Mouse (Mus musculus) hematopoietic stem cell, adult 5-6 weeks (primary cell): ENCODE measurements around the gene Cd82. TPM values are rescaled to one million over a fixed set of nuclear protein-coding genes. Genes with fewer than 3 reads are reported as not detected.

Experiments used
- ATAC-seq, 2 experiments: fragments of 125-278 bp in 1 of 2; replicated peaks in 1 of 2; 2 replicates each; pipeline ENCODE4 v1.8.0; 2016 to 2017; ENCODE audit warnings: inconsistent platforms in 2 of 2, mild to moderate bottlenecking in 2 of 2, moderate number of reproducible peaks in 2 of 2, low read depth in 1 of 2, moderate TSS enrichment in 1 of 2; ENCODE audit not compliant: low FRiP score in 2 of 2, poor library complexity in 2 of 2, severe bottlenecking in 2 of 2, insufficient read depth in 1 of 2, low TSS enrichment in 1 of 2
- total RNA-seq: library from RNA; stranded (forward); fragments of 172-1452, 232-1000 nt; gene quantifications from 2 replicates; pipeline ENCODE4 v1.2.3, GENCODE M21; 2017

The Cd82 gene
- total RNA-seq, 1 experiment from 2014 or later = 59.6 TPM

DNA sequence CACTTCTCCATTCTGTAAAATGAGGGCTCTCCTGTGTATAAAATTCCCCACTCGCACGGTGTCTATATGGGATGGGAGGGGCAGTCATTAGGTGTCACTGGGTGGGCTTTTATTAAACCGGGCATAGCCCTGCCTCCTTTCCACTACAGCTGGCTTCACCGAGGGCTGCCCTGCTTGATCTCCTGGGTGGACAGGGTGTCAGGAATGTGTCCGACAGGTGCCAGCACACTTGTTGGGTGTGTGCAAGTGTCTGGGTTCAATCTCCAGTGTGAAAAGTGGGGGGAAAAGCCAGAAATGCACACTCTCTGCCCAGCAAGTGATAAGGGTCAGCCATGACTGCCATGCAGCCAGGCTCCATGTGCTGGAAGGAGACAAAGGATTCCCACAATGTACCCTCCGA is 10.9 kb downstream of the Cd82 start:
- ATAC-seq = no peak

DNA sequence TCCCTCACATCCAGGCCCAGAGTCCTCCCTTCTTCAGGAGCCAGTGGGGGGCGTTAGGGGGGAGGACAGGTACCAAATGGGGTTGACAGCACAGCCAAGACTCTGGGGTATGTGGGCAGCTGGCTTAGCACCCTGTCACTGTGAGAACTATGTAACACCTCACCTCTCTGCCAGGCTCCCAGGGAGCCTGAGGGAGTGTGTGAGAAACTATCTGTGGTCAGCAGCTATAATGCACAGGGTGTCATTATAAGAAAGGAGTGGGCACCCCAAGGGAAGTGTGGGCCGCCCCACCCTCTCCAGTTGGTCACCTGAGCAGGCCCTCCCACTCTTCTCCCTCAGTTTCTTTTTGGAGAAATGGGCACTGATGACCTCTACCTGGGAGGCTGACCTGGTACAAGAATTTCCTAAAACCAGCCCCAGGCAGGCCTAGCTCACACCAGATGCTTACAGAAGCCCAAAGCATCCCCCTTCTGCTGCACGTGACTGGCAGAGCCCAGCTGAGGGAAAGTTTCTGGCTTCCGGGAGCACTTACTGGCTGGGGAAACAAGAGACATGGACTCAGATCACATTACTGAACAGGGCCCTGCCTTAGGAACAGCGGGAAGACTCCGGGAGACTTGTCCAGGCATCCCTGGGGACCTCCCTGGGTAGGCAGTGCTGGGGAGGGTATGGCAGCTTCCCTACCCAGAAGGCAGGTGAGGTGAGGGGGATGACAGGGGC is 11.6 kb downstream of the Cd82 start:
- ATAC-seq = no peak

DNA sequence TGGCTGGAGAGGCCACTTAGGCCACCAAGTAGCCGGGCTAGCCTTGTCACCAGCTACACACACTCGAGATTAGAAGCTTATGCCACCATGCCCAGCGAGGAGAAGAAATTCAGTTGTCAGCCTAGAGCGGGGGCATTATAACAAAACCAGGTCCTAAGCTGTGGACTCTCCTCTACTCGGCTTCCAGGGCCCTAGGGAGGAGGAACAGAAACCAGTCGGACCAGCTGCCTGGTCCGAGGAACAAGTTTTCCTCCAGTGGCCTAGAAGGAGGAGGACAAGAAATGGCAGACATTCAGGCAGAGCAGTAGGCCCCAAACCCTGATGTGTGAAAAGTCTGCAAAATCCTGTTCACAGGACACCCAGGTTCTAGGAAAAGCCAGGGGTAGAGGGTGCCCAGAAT is 12.2 kb downstream of the Cd82 start:
- no peak for ATAC-seq

DNA sequence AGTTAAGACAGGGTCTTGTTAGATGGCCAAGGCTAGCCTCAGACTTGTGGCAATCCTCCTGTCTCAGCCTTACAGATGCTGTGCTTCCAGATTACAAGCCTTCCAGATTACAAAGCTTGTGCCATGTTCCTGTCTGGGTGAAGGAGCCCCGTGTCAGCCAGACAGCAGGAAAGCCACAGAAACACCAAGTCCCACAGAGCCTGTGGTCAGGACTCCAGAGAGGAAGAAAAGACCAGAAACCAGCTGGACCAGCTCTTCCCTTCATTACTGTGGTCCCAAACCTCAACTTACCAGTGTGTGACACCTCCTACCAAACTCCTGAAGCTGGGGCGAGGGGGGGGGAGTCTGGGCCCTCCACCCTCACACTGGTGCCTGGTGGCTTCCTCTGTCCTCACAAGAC is 13.3 kb downstream of the Cd82 start:
- peak; percentile 4 to 27; a peak in 3 of 4 replicates for ATAC-seq

DNA sequence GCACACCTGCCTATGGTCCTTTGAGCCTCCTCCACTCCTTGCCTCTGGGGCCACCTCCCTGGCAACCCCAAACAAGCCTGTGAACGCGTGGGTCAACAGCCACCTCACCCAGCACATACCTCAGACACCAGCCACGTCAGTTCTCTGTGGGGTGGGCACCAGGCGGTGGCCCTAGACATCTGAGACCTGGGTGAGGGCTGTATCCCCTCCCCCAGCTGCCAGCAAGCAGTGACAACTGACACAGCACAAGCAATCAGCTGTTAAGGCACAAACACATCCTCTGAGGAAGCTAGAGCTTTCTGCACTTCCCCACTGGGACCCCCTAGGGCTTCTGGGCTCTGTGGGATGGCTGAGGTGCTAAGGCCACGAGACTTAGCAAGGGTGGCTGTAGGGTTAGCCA is 14.2 kb downstream of the Cd82 start:
- no peak for ATAC-seq

DNA sequence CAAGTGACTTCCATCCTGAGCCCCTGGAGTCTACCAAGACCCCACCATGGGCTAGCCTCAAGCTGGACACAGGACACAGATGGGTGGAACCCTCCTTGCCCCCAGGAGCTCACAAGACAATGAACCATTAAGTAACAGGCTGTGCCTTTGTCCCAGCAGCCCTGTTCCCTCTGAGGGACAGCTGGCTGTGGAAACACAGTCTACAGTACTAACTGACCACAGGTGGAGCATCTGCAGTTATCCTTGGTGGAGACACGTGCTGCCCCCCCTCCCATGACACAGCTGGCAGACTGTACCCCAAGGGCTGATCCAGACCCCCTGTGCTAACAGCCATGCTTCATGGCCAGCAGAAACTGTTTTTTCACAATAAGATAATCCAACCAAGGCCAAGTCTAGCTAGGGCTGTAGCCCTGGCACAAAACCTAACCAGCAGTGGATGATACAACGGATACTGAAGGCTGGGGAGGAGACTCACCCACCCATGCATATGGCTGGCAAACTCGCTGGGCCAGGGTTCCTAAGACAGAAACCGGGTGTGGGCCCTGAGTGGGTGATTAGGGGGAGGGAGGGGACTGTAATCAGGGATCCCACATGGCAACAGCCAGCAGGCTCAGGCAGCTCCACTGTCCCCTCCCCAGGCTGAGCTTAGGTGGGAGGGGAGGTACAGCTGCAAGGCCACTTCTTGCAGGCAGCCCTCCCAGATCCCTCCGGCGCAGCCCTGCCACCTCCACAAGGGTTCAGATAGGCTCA is 15.3 kb downstream of the Cd82 start:
- ATAC-seq = peak in 1 of 2 experiments; percentile 6; a peak in 2 of 4 replicates

DNA sequence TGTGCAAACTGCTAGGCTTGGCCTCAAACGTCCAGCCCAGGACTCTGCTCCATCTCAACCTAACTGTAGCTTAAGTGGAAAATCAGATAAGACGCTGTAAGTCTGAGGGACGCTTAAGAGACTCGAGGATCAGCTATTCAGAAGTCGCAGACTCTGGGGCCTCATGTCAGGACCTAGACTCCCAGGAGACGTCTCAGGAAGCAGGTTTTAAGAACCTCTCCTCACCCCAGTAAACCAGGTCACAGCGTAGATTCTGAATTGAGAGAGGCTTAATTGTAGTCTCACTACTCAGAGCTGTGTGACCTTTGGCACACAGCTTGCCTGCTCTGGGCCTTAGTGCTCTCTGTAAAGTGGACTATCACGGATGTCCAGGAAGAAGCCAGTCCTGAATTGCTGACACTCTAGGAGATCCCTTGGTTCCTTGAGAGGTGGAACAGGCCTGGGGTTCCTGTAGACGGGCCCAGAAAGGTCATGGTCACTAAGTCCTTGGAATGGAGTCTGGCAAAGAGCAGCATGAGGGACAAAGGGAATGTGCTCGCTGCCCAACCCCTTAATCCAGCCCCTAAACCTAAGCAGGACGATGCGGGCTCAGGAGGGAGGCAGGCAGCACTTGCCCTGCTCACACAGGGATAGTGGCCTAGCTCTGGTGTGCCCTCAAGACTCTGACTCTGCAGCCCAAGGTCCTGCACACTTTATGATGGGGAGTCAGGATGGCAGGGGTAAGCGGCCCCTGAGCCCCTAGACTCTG is 16.2 kb downstream of the Cd82 start:
- no peak for ATAC-seq

DNA sequence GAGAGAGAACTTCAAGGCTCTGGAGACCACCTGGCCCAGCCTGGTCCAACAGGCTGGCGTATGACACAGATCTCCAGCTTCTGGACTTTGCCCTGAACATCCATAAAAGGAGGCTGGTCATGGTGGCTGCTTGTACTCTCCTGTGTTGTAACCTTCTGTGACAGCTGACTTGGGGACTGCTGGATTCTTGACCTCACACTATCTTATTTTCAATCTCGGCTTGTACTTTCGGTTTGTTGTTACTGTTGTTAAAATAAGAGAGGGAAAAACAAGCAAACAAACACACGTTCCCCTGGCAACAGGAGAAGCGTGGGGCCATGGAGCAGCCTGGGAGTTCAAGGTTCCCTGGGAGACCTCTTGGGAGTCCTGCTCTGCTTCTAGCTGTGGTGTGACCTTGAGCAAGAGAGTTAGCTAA is 17.7 kb downstream of the Cd82 start:
- ATAC-seq = no peak

DNA sequence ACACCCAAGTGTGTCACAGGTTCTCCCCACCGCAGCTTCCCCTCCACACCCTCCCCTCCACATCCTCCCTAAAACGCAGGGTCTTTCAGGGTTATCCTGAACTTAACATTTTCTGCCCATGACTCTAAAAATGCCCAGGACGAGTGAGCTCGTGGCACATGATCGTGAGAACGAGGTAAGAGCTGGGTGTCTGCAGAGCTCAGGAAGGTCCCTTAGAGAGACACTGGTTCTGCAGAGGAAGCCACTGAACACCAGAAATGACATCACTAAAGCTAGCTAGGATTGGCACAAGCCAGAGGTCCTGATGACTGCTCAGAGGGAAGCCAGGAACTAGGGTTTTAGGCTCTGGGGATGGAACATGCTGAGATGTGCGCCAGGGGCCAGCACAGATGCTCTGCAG is 18.7 kb downstream of the Cd82 start:
- no peak for ATAC-seq

DNA sequence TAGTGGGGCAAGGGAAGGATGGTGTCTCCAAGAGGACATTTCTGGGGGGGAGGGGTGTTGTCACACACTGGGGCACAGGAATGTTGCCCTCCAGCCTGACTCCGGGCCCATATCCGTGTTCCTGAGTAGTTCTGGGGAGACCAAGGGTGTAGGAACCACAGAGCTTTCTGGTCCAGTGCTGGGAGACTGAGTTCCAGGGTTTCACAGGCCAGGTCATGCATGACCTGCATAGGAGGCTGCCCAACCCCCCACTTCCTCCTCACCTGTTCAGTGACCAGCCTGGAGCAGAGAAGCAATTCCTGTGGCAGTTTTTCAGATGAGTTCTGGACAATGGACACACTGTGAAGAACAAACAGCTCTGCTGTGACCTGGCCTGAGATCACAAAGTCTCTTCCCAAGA is 19.8 kb downstream of the Cd82 start:
- ATAC-seq = no peak

DNA sequence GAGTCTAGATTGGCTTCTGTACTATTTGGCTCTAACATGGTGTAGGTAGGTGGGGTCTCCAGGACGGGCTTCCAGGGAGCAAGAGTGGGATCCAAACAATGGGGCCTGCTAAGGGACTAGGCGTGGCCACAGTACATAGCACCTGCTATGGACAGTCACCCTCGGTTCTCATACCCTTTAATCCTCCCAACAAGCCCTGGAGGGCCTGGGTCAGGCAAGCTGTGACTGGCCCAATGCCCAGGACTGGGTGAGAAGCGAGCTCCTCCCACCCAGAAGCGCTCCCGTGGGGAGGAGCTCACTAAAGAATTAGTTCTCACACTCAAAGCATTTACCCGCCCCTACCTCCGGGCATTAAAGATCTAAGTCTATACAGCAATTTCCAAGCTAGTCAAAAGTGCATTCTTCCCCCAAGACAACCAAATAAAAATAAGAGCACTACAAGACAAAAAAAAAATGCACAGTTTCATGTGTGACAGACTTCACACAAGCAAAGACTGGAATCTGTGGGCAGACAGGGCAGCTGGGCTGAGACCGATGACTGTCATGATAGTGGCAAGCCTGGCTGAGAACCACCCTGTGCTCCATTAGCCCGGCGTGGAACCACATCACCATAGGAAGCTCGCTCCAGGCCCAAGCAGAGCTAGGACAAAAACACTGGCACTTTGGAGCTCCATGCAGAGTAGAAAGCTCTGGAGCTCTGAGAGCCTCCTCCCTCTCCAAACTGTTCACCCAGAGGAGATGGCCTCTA is 23.0 kb downstream of the Cd82 start:
- ATAC-seq = no peak

DNA sequence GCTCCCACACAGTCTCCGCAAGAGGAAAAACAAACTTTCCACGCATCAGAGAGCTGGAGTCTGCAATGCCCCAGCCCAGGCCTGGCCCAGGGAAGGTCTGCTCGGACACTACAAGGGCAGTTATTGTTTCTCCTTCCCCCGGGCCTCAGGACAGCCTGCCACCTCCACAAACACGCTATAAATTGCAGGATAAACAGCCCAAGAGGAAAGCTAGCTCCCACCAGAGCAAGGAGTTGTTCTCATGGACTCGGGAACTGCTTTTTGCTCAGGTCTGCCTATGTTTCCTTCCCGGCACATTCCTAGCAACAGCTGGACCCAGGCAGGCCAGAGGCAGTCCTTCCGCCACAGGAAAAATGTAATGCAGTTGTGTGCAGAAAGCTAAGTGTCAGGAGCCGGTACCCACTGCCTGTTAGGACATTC is 23.6 kb downstream of the Cd82 start:
- ATAC-seq = no peak

DNA sequence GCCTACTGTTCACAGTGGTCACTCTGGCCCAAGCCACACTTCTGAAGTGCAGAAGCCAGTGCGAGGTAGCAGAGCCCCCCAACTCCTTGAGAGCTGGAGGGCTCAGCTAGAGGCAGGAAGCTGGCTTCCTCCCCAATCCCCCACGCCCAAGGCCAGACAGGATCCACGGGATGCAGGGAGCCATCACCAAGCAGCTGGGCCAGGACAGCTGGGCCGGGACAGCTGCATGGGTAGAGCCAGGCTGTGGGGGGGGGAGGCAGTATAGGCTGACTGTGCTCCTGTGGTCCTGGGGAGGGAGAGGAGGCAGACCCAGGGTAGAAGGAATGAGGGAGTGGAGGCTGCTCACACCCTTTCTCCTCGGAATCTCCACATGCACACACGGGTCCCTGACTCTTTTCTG is 24.6 kb downstream of the Cd82 start:
- ATAC-seq = no peak

DNA sequence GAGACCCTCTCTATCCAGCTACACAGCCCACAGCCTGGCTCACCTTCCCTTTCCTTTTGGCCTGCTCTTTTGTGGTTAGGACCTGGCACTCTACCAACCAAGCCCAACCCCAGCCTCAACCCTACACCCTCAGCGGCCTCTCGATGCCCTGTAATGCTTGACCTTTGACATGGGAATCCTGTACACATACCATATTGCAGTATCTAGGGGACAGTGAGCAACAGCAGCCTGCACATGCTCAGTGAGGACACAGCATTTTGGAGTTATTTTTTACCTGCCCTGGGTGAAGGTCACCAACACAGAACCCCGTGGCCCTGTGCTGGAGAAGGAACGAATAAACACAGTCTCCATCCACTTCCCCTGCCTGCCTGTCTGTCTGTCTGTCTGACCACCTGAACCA is 27.4 kb downstream of the Cd82 start:
- 0 out of 4 replicates have a peak, but pooled peaks of 1 of the 2 experiments have one; percentile 18 for ATAC-seq

DNA sequence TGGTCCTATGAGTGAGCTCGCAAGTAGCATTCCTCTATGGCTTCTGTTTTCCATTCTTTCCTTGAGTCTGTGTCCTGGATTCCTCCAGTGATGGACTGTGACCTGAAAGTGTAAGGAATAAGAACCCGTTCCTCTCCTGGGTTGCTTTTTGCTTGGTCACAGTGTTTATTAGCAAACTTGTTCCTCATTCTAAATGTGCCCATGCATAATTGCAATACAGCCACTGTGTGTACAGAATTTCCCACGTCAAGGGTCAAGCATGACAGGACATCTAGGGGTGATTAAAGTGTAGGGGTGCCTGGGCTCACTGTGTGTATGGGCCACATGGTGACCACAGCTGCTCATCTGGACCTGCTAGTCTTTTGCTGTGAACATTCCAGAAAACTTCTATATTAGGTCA is 28.0 kb downstream of the Cd82 start:
- no peak for ATAC-seq

DNA sequence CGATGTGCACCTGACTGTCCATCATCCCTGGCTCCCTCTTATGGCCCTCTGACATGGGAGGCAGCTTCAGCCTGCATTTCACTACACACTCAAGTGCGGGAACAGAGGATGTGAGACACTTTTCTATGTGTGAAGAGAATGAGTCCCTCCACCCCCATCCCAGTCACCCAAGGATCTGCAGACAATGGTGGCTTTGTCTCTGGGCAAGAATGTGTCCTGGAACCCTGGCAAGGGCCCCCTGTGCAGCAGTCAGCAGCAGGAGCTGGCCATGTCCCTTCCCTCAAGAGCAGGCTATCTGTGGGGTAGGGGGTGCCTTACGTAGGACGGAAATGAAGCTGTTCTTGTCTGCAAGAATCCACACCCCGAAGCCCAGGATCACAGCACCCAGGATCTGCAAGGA is 29.4 kb downstream of the Cd82 start:
- no peak for ATAC-seq

DNA sequence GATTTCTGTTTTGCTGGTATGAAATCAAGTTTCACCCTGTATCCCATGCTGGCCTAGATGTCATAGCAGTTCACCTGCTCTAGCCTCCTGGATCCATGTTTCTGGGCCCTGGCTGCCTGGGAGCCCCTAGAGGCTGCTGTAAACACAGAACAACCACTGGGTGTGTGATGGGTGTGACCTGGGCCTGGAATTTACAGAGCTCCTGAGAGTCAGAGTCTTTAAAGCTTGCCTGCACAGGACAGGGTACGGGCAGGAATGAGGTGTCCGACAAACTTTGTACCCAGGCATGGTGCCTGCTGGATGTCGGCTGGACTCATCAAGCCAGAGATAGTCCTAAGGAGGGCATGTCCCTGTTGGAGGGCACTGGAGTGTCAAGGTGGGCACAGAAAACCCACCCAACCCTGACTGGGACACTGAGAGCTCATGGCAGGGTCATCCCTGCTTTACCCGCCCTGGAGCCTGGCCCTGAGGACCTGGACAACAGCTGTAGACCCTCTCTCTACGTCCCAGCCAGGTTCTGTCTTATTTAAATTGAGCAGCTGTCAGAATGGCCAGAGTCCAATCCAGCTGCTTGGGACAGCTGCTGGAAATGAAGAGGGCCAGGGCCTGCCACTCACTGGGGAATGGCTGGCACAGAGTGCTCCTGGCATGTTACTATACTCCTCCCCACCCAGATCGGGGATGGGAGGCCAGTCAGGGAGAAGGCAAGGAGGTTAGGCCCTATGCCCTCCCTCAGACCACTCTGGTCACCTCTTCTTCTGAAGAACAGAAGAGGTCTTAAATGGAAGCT is 30.1 kb downstream of the Cd82 start:
- no peak for ATAC-seq
